Mouse (Mus musculus): Measurements from ENCODE around the gene Xylt1. TPM values are rescaled to one million over a fixed set of nuclear protein-coding genes. Genes with fewer than 3 reads are reported as not detected.

The Xylt1 gene
- polyA plus RNA-seq, 1 experiment from 2014 or later: 2.7 TPM

GRCm38 (mm10) chr7:117529787-117530655 lies 149.2 kb downstream of the Xylt1 start:
- no peak overlapping the region for H3K4me3 ChIP-seq (ENCODE audit: low read depth, low read length)
- no peak overlapping the region for H3K4me2 ChIP-seq (replicated peaks; ENCODE audit: low read depth, low read length)
- H3K27me3 ChIP-seq (ENCODE audit: control insufficient read depth, insufficient read depth, low read length): no peaks in the 10 kb centered on the region
- H3K4me1 ChIP-seq (ENCODE audit: control insufficient read depth, insufficient read depth, low read length): no peaks in the 10 kb centered on the region
- no peaks in the 10 kb centered on the region for H3K36me3 ChIP-seq (ENCODE audit: control insufficient read depth, insufficient read depth, low read length)
- 79% methylated on average over 12 of the region's 12 CpGs for WGBS
- H3K9ac ChIP-seq (replicated peaks; ENCODE audit: low read depth, low read length): no peak overlapping the region
- ATAC-seq (ENCODE audit: insufficient number of reproducible peaks, insufficient read depth, low FRiP score, low read depth): no peak
- no peak overlapping the region for H3K27ac ChIP-seq (ENCODE audit: low read length)
- no peaks in the 10 kb centered on the region; the same call in 1 of the 2 replicates for H3K9me3 ChIP-seq (ENCODE audit: control insufficient read depth, low read depth, low read length)

DNA sequence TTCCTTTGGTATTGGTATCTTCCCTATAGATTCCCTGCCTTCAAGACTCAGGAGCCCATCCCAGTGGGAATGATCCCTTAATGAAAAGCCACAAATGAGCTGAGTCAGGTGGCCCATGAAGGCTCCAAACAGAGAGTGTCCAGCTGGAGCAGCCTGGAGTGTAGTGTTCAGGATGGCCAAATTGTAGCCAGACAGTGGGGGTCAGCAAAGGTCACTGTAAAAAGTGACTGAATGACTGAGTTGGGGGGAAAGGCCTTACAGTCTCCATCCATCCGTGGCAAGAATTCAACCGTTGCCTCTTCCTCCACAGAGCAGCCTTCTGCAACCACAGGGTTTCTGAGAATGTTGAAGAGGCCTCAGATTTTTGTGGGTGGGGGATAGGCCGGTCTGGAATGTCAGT lies 151.9 kb downstream of the Xylt1 start:
- H3K36me3 ChIP-seq (ENCODE audit: control insufficient read depth, insufficient read depth, low read length): no peaks in the 10 kb centered on the region
- H3K9ac ChIP-seq (replicated peaks; ENCODE audit: low read depth, low read length): no peak overlapping the region
- no peak overlapping the region for H3K27ac ChIP-seq (ENCODE audit: low read length)
- no peaks in the 10 kb centered on the region for H3K9me3 ChIP-seq (ENCODE audit: control insufficient read depth, low read depth, low read length)
- no peaks in the 10 kb centered on the region for H3K4me1 ChIP-seq (ENCODE audit: control insufficient read depth, insufficient read depth, low read length)
- H3K27me3 ChIP-seq (ENCODE audit: control insufficient read depth, insufficient read depth, low read length): no peaks in the 10 kb centered on the region
- H3K4me2 ChIP-seq (replicated peaks; ENCODE audit: low read depth, low read length): no peak overlapping the region
- H3K4me3 ChIP-seq (ENCODE audit: low read depth, low read length): no peak overlapping the region
- ATAC-seq (ENCODE audit: insufficient number of reproducible peaks, insufficient read depth, low FRiP score, low read depth): no peak
- whole genome bisulfite sequencing: 25% methylated on average over 3 of the region's 3 CpGs

DNA sequence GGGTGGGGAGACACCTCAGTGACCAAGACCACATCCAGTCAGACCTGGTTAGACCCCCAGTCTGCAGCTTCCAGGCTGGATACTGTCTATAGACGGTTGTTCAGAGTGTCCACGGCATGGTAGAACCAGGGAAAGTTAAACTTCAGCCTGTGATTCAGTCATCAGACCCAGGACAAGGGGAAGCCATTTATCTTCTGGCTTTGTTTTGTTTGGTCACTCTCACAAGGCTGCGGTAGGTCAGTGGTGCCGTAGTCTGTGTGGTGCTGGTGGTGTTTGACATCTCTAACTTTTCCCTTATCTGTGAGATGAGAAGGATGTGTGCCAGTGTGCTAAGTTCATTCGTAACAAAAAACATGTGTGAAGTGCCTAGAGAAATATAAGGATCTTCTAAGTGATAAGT lies 152.4 kb downstream of the Xylt1 start:
- no peak overlapping the region for H3K4me3 ChIP-seq (ENCODE audit: low read depth, low read length)
- H3K36me3 ChIP-seq (ENCODE audit: control insufficient read depth, insufficient read depth, low read length): no peaks in the 10 kb centered on the region
- H3K9ac ChIP-seq (replicated peaks; ENCODE audit: low read depth, low read length): no peak overlapping the region
- no peak overlapping the region for H3K4me2 ChIP-seq (replicated peaks; ENCODE audit: low read depth, low read length)
- 24% methylated on average over 5 of the region's 5 CpGs for WGBS
- H3K4me1 ChIP-seq (ENCODE audit: control insufficient read depth, insufficient read depth, low read length): no peaks in the 10 kb centered on the region
- H3K27me3 ChIP-seq (ENCODE audit: control insufficient read depth, insufficient read depth, low read length): no peaks in the 10 kb centered on the region
- no peaks in the 10 kb centered on the region for H3K9me3 ChIP-seq (ENCODE audit: control insufficient read depth, low read depth, low read length)
- H3K27ac ChIP-seq (ENCODE audit: low read length): no peak overlapping the region
- no peak for ATAC-seq (ENCODE audit: insufficient number of reproducible peaks, insufficient read depth, low FRiP score, low read depth)

DNA sequence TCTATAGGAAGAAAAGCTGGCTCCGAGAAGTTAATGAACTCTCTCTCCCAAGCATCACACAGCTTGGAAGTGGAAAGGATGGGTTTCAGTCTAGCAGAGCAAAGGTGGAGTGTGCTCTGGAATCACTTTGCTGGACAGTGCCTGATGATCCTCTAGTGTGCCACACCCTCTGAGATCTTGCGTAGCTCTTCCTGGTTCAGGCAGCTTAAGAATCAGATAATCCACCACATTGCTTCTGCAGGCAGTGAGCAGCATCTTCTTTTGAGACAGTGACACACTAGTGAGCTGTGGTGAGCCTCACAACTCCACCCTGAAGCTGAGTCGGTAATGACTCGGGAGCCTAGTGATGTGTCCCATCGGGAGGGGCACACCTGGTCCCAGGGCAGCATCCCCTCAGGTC lies 159.2 kb downstream of the Xylt1 start:
- Histone ChIP-seq H3K9ac (replicated peaks; ENCODE audit: low read depth, low read length) (no peak overlapping the region), H3K36me3 (ENCODE audit: control insufficient read depth, insufficient read depth, low read length) (no peaks in the 10 kb centered on the region), H3K27me3 (ENCODE audit: control insufficient read depth, insufficient read depth, low read length) (no peaks in the 10 kb centered on the region), H3K27ac (ENCODE audit: low read length) (no peak overlapping the region), H3K9me3 (ENCODE audit: control insufficient read depth, low read depth, low read length) (no peaks in the 10 kb centered on the region), H3K4me1 (ENCODE audit: control insufficient read depth, insufficient read depth, low read length) (no peaks in the 10 kb centered on the region), H3K4me3 (ENCODE audit: low read depth, low read length) (no peak overlapping the region), H3K4me2 (replicated peaks; ENCODE audit: low read depth, low read length) (no peak overlapping the region)
- no peak for ATAC-seq (ENCODE audit: insufficient number of reproducible peaks, insufficient read depth, low FRiP score, low read depth)
- WGBS: 58% methylated on average over 5 of the region's 5 CpGs

DNA sequence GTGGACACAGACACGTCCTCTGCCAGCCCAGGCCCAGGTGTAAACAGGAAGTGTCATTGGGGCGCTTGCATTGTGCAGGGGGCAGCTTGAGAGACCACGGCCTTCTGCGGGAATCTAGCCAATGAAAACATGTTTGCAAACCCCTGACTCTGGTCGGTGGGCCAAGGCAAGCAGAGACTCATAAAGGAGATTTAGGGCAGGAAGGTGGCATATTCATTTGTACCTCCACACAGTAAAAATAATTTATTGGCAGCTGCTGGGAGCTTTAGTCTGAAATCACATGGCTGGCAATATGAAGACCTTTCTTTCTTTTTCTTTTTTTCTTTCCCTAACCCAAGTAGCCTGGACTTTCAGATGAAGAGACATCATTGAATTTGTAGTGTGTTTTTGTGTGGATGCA lies 159.6 kb downstream of the Xylt1 start:
- Histone ChIP-seq H3K27me3 (ENCODE audit: control insufficient read depth, insufficient read depth, low read length) (no peaks in the 10 kb centered on the region), H3K9me3 (ENCODE audit: control insufficient read depth, low read depth, low read length) (no peaks in the 10 kb centered on the region), H3K27ac (ENCODE audit: low read length) (no peak overlapping the region), H3K4me2 (replicated peaks; ENCODE audit: low read depth, low read length) (no peak overlapping the region), H3K36me3 (ENCODE audit: control insufficient read depth, insufficient read depth, low read length) (no peaks in the 10 kb centered on the region), H3K4me3 (ENCODE audit: low read depth, low read length) (no peak overlapping the region), H3K4me1 (ENCODE audit: control insufficient read depth, insufficient read depth, low read length) (no peaks in the 10 kb centered on the region), H3K9ac (replicated peaks; ENCODE audit: low read depth, low read length) (no peak overlapping the region)
- ATAC-seq (ENCODE audit: insufficient number of reproducible peaks, insufficient read depth, low FRiP score, low read depth): no peak
- WGBS: 20% methylated on average over 5 of the region's 5 CpGs

GRCm38 (mm10) chr7:117541056-117541455 lies 160.3 kb downstream of the Xylt1 start:
- no peaks in the 10 kb centered on the region for H3K4me1 ChIP-seq (ENCODE audit: control insufficient read depth, insufficient read depth, low read length)
- ATAC-seq (ENCODE audit: insufficient number of reproducible peaks, insufficient read depth, low FRiP score, low read depth): no peak
- H3K4me3 ChIP-seq (ENCODE audit: low read depth, low read length): no peak overlapping the region
- H3K9ac ChIP-seq (replicated peaks; ENCODE audit: low read depth, low read length): no peak overlapping the region
- H3K27me3 ChIP-seq (ENCODE audit: control insufficient read depth, insufficient read depth, low read length): no peaks in the 10 kb centered on the region
- no peaks in the 10 kb centered on the region for H3K9me3 ChIP-seq (ENCODE audit: control insufficient read depth, low read depth, low read length)
- no peak overlapping the region for H3K4me2 ChIP-seq (replicated peaks; ENCODE audit: low read depth, low read length)
- whole genome bisulfite sequencing: 40% methylated on average over 1 of the region's 1 CpGs
- no peak overlapping the region for H3K27ac ChIP-seq (ENCODE audit: low read length)
- no peaks in the 10 kb centered on the region for H3K36me3 ChIP-seq (ENCODE audit: control insufficient read depth, insufficient read depth, low read length)

- H3K4me3 ChIP-seq (ENCODE audit: low read depth, low read length): no peak overlapping the region
- no peaks in the 10 kb centered on the region for H3K9me3 ChIP-seq (ENCODE audit: control insufficient read depth, low read depth, low read length)
- H3K4me2 ChIP-seq (replicated peaks; ENCODE audit: low read depth, low read length): no peak overlapping the region
- H3K36me3 ChIP-seq (ENCODE audit: control insufficient read depth, insufficient read depth, low read length): no peaks in the 10 kb centered on the region
- no peaks in the 10 kb centered on the region for H3K4me1 ChIP-seq (ENCODE audit: control insufficient read depth, insufficient read depth, low read length)
- no peaks in the 10 kb centered on the region for H3K27me3 ChIP-seq (ENCODE audit: control insufficient read depth, insufficient read depth, low read length)
- ATAC-seq (ENCODE audit: insufficient number of reproducible peaks, insufficient read depth, low FRiP score, low read depth): no peak
- H3K27ac ChIP-seq (ENCODE audit: low read length): no peak overlapping the region
- H3K9ac ChIP-seq (replicated peaks; ENCODE audit: low read depth, low read length): no peak overlapping the region
- 57% methylated on average over 3 of the region's 3 CpGs for WGBS
These were observed 160.9 kb downstream of the Xylt1 start for GRCm38 (mm10) chr7:117541681-117542080.

GRCm38 (mm10) chr7:117543041-117543440 lies 162.3 kb downstream of the Xylt1 start:
- no peaks in the 10 kb centered on the region for H3K4me1 ChIP-seq (ENCODE audit: control insufficient read depth, insufficient read depth, low read length)
- H3K27me3 ChIP-seq (ENCODE audit: control insufficient read depth, insufficient read depth, low read length): no peaks in the 10 kb centered on the region
- no peak for ATAC-seq (ENCODE audit: insufficient number of reproducible peaks, insufficient read depth, low FRiP score, low read depth)
- no peak overlapping the region for H3K4me3 ChIP-seq (ENCODE audit: low read depth, low read length)
- no peak overlapping the region for H3K4me2 ChIP-seq (replicated peaks; ENCODE audit: low read depth, low read length)
- no peaks in the 10 kb centered on the region for H3K9me3 ChIP-seq (ENCODE audit: control insufficient read depth, low read depth, low read length)
- H3K9ac ChIP-seq (replicated peaks; ENCODE audit: low read depth, low read length): no peak overlapping the region
- WGBS: 64% methylated on average over 8 of the region's 8 CpGs
- H3K27ac ChIP-seq (ENCODE audit: low read length): no peak overlapping the region
- H3K36me3 ChIP-seq (ENCODE audit: control insufficient read depth, insufficient read depth, low read length): no peaks in the 10 kb centered on the region

- Histone ChIP-seq H3K27me3 (ENCODE audit: control insufficient read depth, insufficient read depth, low read length) (no peaks in the 10 kb centered on the region), H3K9me3 (ENCODE audit: control insufficient read depth, low read depth, low read length) (no peaks in the 10 kb centered on the region), H3K9ac (replicated peaks; ENCODE audit: low read depth, low read length) (no peak overlapping the region), H3K4me1 (ENCODE audit: control insufficient read depth, insufficient read depth, low read length) (no peaks in the 10 kb centered on the region), H3K4me2 (replicated peaks; ENCODE audit: low read depth, low read length) (no peak overlapping the region), H3K36me3 (ENCODE audit: control insufficient read depth, insufficient read depth, low read length) (no peaks in the 10 kb centered on the region), H3K27ac (ENCODE audit: low read length) (no peak overlapping the region), H3K4me3 (ENCODE audit: low read depth, low read length) (no peak overlapping the region)
- no peak for ATAC-seq (ENCODE audit: insufficient number of reproducible peaks, insufficient read depth, low FRiP score, low read depth)
- WGBS: 29% methylated on average over 2 of the region's 2 CpGs
These were observed 163.3 kb downstream of the Xylt1 start for GRCm38 (mm10) chr7:117544126-117544525.

All from stomach, embryonic 14.5 days (tissue).